17 mouse cellular contexts compared by ENCODE assay signal in genomic region chr2:145326544-145326943, GRCm38 (mm10).
"Had no signal": no experiment of that assay in that cellular context is flagged by ENCODE, and none has a peak within 500 bp of the region (broad histone marks: within the 10 kb centered on the region; RNA-seq: fewer than 3 reads in every experiment).

No protein-coding gene starts in this region.

- H3K9ac ChIP-seq: liver, postnatal 0 days; lung, embryonic 15.5 days; midbrain, embryonic 13.5 days; midbrain, embryonic 15.5 days; neural tube, embryonic 12.5 days had no signal

- ATAC-seq: liver, postnatal 0 days; lung, postnatal 0 days; midbrain, embryonic 13.5 days; midbrain, embryonic 15.5 days had no signal

- H3K4me1 ChIP-seq: lung, embryonic 15.5 days; midbrain, embryonic 13.5 days; midbrain, embryonic 15.5 days; neural tube, embryonic 12.5 days had no signal

- H3K9me3 ChIP-seq: lung, embryonic 15.5 days; midbrain, embryonic 13.5 days; midbrain, embryonic 15.5 days; neural tube, embryonic 12.5 days had no signal

- H3K27ac ChIP-seq: lung, embryonic 15.5 days; macrophage; midbrain, embryonic 13.5 days; midbrain, embryonic 15.5 days; neural tube, embryonic 12.5 days had no signal

- H3K27me3 ChIP-seq: lung, embryonic 15.5 days; megakaryocyte, embryonic 14.5 days; midbrain, embryonic 13.5 days; midbrain, embryonic 15.5 days; neural tube, embryonic 12.5 days had no signal

- H3K4me3 ChIP-seq: lung, embryonic 15.5 days; megakaryocyte, embryonic 14.5 days; midbrain, embryonic 13.5 days; midbrain, embryonic 15.5 days; neural tube, embryonic 12.5 days had no signal

- DNase-seq: liver, postnatal 0 days; lung, adult 2 months; lung, postnatal 14 days; lung, postnatal 36 days; right cerebral cortex, postnatal 14 days; spleen, adult 18-20 months; thymus, adult 18-20 months; thymus, postnatal 14 days; thymus, postnatal 36 days had no signal

- H3K36me3 ChIP-seq: lung, embryonic 15.5 days; midbrain, embryonic 13.5 days; midbrain, embryonic 15.5 days; neural tube, embryonic 12.5 days had no signal

- H3K4me2 ChIP-seq: lung, embryonic 15.5 days; midbrain, embryonic 11.5 days; midbrain, embryonic 13.5 days; midbrain, embryonic 15.5 days; neural tube, embryonic 12.5 days had no signal
